Mouse (Mus musculus): Measurements from ENCODE around the gene Zfp287.

DNA sequence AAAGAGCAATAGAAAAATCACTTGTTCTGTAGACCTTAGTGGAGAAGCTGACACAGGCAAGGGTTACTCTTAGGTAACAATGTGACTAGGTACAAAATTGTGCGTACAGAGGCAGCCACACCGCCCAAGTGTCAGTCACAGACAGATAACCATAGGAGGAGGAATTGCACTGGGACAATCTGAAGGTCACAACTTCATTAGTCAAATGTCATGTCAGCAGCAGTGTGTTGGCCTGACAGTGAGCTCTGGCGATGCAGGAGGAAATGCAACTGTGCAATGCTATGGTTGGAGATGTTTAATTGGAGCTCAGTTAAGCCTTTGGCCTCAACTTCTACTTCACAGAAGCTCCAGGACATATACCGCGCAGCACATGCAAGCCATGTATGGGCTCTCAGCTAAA is 21.0 kb downstream of the Zfp287 start:
- TF ChIP-seq POLR2A (IDR thresholded peaks at IDR 0.05; ENCODE audit: low read depth, low read length) (no peak), CTCF (conservative IDR thresholded peaks at IDR 0.05; ENCODE audit: insufficient read depth, insufficient read length, low read depth, low read length) (no peak)

Measured in kidney, adult 2 months (tissue).